Mouse (Mus musculus) liver, adult 2 months (tissue): ENCODE results near the gene Fam189a1. TPM values are rescaled to one million over a fixed set of nuclear protein-coding genes. Genes with fewer than 3 reads are reported as not detected.

Source experiments
- DNase-seq: peaks from one replicate; pipeline ENCODE4 v3.0.0-alpha.2; 2011; ENCODE audit warnings: low read depth, low spot score; ENCODE audit errors: extremely low read depth
- H3K27ac ChIP-seq: fragments of 200-500 bp; replicated peaks from 2 replicates; pipeline ENCODE4 v1.5.1; 2012; ENCODE audit warnings: low read depth, mild to moderate bottlenecking, control low read depth, inconsistent platforms, low read length; ENCODE audit not compliant: insufficient read depth
- H3K27me3 ChIP-seq: fragments of 200-500 bp; 2 replicates; pipeline ENCODE4 v1.6.1; 2012; ENCODE audit warnings: mild to moderate bottlenecking, moderate library complexity, low read length, inconsistent platforms; ENCODE audit not compliant: control insufficient read depth, insufficient read depth
- H3K36me3 ChIP-seq: fragments of 200-500 bp; 2 replicates; pipeline ENCODE4 v1.6.1; 2012; ENCODE audit warnings: low read length, inconsistent platforms; ENCODE audit not compliant: control insufficient read depth, insufficient read depth
- H3K4me1 ChIP-seq: fragments of 200-500 bp; 2 replicates; pipeline ENCODE4 v1.6.1; 2011; ENCODE audit warnings: low read length; ENCODE audit not compliant: control insufficient read depth, insufficient read depth
- H3K4me3 ChIP-seq: fragments of 200-500 bp; 2 replicates; pipeline ENCODE4 v1.5.1; 2011; ENCODE audit warnings: low read depth, mild to moderate bottlenecking, control low read depth, low read length, moderate library complexity; ENCODE audit not compliant: insufficient read depth
- H3K79me2 ChIP-seq: fragments of 200-500 bp; 2 replicates; pipeline ENCODE4 v1.6.1; 2012; ENCODE audit warnings: inconsistent platforms, mild to moderate bottlenecking, low read length, moderate library complexity; ENCODE audit not compliant: control insufficient read depth, insufficient read depth
- H3K9ac ChIP-seq: fragments of 200-500 bp; 2 replicates; pipeline ENCODE4 v1.6.1; 2012; ENCODE audit warnings: low read depth, mild to moderate bottlenecking, control low read depth, inconsistent platforms, low read length
- CTCF ChIP-seq: fragments of 200-500 bp; IDR thresholded peaks from 2 replicates; pipeline ENCODE4 v1.5.1; 2011; ENCODE audit warnings: low read depth, low read length, control low read depth
- POLR2A ChIP-seq: fragments of 200-500 bp; IDR thresholded peaks from 2 replicates; pipeline ENCODE4 v1.6.1; 2011; ENCODE audit warnings: low read length, control low read depth; ENCODE audit not compliant: insufficient read depth; ENCODE audit errors: extremely low read depth
- WGBS: fragments of 180-500 bp; shearing (Covaris S2); methylation state at CpG from one replicate; pipeline ENCODE4 v1.1.7; 2018; 5-methylcytosine and 5-hydroxymethylcytosine counted together
- polyA plus RNA-seq: library from polyadenylated mRNA; depleted of rRNA; stranded (reverse); fragments of >200 nt; gene quantifications from 2 replicates; pipeline ENCODE4 v1.2.3, GENCODE M21; 2012
- total RNA-seq: library from RNA; depleted of rRNA; stranded (reverse); fragments of >200 nt; gene quantifications from 2 replicates; pipeline ENCODE4 v1.2.3, GENCODE M21; 2014

Fam189a1 gene
- total and polyA plus RNA-seq, 2 experiments = 0.32 TPM; not detected in 1

GRCm38 (mm10) chr7:64999718-65000214 is 156.6 kb downstream of the Fam189a1 start:
- Histone ChIP-seq H3K4me3 (no peak overlapping the region), H3K4me1 (no peaks in the 10 kb centered on the region), H3K79me2 (no peaks in the 10 kb centered on the region), H3K27ac (no peak overlapping the region), H3K36me3 (no peaks in the 10 kb centered on the region), H3K9ac (no peak overlapping the region), H3K27me3 (no peaks in the 10 kb centered on the region)
- TF ChIP-seq POLR2A (no peak), CTCF (no peak)
- DNase-seq = no peak
- WGBS = 79% methylated on average over 4 of the region's 4 CpGs

- WGBS = 87% methylated on average over 5 of the region's 5 CpGs
- H3K27ac ChIP-seq = no peak overlapping the region
- no peak for TF ChIP-seq POLR2A
- TF ChIP-seq CTCF = no peak
- H3K79me2 ChIP-seq = no peaks in the 10 kb centered on the region
- DNase-seq = no peak
- no peak overlapping the region for H3K4me3 ChIP-seq
- no peaks in the 10 kb centered on the region for H3K4me1 ChIP-seq
- H3K27me3 ChIP-seq = no peaks in the 10 kb centered on the region
- H3K36me3 ChIP-seq = no peaks in the 10 kb centered on the region
- no peak overlapping the region for H3K9ac ChIP-seq
Measured at GRCm38 (mm10) chr7:64997743-64998142, 158.6 kb downstream of the Fam189a1 start.

GRCm38 (mm10) chr7:64995946-64996444 is 160.4 kb downstream of the Fam189a1 start:
- no peak for DNase-seq
- no peaks in the 10 kb centered on the region for H3K36me3 ChIP-seq
- no peak for TF ChIP-seq CTCF
- no peak for TF ChIP-seq POLR2A
- no peak overlapping the region for H3K27ac ChIP-seq
- WGBS = 73% methylated on average over 8 of the region's 8 CpGs
- H3K27me3 ChIP-seq = no peaks in the 10 kb centered on the region
- H3K79me2 ChIP-seq = no peaks in the 10 kb centered on the region
- no peak overlapping the region for H3K4me3 ChIP-seq
- no peaks in the 10 kb centered on the region for H3K4me1 ChIP-seq
- no peak overlapping the region for H3K9ac ChIP-seq

DNA sequence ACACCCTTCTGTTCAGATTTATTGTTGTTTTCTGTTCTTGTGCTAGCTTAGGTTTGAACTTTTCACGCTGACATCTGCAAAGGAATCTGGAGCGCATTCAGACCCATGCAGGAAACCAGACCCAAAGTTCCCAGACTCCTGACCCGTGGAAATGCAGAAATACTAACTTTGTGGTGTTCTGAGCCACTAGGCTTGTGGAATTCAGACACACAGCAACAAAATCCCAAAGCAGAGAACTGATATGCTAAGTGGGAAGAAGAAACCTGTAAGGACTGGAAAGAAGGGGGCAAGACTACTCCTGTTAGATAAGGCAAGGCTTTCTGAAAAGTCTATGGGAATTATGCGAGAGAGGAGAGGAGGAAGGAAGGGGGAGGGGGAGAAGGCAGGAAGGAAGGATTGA is 167.0 kb downstream of the Fam189a1 start:
- Histone ChIP-seq H3K36me3 (no peaks in the 10 kb centered on the region), H3K27ac (no peak overlapping the region), H3K27me3 (no peaks in the 10 kb centered on the region), H3K9ac (no peak overlapping the region), H3K79me2 (no peaks in the 10 kb centered on the region), H3K4me1 (no peaks in the 10 kb centered on the region), H3K4me3 (no peak overlapping the region)
- no peak for DNase-seq
- TF ChIP-seq POLR2A = no peak
- no peak for TF ChIP-seq CTCF
- WGBS = 83% methylated on average over 4 of the region's 4 CpGs

DNA sequence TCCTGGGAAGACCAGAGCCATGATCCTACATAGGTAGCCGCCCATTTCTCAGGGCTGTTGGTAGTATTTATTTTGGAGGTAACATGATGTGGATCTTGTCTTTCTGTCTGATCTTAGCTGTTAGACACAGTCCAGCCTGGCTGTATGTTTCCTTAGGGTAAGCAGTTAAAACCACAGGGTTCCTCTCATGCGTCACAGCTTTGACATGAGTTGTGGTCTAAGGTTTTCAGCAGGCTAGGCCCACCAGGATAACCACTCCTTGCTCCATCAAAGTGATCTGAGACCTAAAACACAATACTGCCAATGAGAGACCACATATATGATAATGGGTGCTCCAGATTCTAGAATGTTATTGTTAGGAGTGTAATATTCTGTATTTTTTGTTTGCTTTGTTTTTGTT is 168.4 kb downstream of the Fam189a1 start:
- Histone ChIP-seq H3K4me3 (no peak overlapping the region), H3K79me2 (no peaks in the 10 kb centered on the region), H3K9ac (no peak overlapping the region), H3K27me3 (no peaks in the 10 kb centered on the region), H3K4me1 (no peaks in the 10 kb centered on the region), H3K36me3 (no peaks in the 10 kb centered on the region), H3K27ac (no peak overlapping the region)
- DNase-seq = no peak
- TF ChIP-seq CTCF (no peak), POLR2A (no peak)
- 92% methylated on average over 2 of the region's 2 CpGs for WGBS

- 86% methylated on average over 22 of the region's 22 CpGs for WGBS
- H3K4me3 ChIP-seq = no peak overlapping the region
Measured at GRCm38 (mm10) chr7:64984468-64985120, 171.8 kb downstream of the Fam189a1 start.

More at GRCm38 (mm10) chr7:64984468-64985120, 171.8 kb downstream of the Fam189a1 start:
- H3K27ac ChIP-seq = no peak overlapping the region
- no peaks in the 10 kb centered on the region for H3K4me1 ChIP-seq
- H3K36me3 ChIP-seq = no peaks in the 10 kb centered on the region
- no peaks in the 10 kb centered on the region for H3K79me2 ChIP-seq
- no peak for DNase-seq
- no peaks in the 10 kb centered on the region for H3K27me3 ChIP-seq
- no peak overlapping the region for H3K9ac ChIP-seq
- TF ChIP-seq POLR2A (no peak), CTCF (no peak)
